Mouse (Mus musculus) lung, embryonic 14.5 days (tissue): ENCODE results near the gene Dus2. TPM values are rescaled to one million over a fixed set of nuclear protein-coding genes. Genes with fewer than 3 reads are reported as not detected.

Experiments used
- ATAC-seq: fragments of 200-750 bp; cut with Nextera tagmentation; 2 replicates; pipeline ENCODE4 v1.8.0; 2017; ENCODE audit warnings: mild to moderate bottlenecking, moderate TSS enrichment, moderate library complexity; ENCODE audit not compliant: insufficient read depth
- DNase-seq: peaks from one replicate; pipeline ENCODE4 v3.0.0-alpha.2; 2015
- H3K27ac ChIP-seq: fragments of 300-500 bp; sonication (generic); 2 replicates; pipeline ENCODE4 v1.5.1; 2014; ENCODE audit warnings: low read depth, mild to moderate bottlenecking, moderate library complexity
- H3K27me3 ChIP-seq: fragments of 300-500 bp; sonication (generic); 2 replicates; pipeline ENCODE4 v1.6.1; 2014; ENCODE audit warnings: low read length, control low read depth; ENCODE audit not compliant: insufficient read depth
- H3K36me3 ChIP-seq: fragments of 300-500 bp; sonication (generic); 2 replicates; pipeline ENCODE4 v1.6.1; 2014; ENCODE audit warnings: control low read depth; ENCODE audit not compliant: insufficient read depth
- H3K4me1 ChIP-seq: fragments of 300-500 bp; sonication (generic); 2 replicates; pipeline ENCODE4 v1.6.1; 2014; ENCODE audit warnings: antibody characterized with exemption, control low read depth; ENCODE audit not compliant: insufficient read depth
- H3K4me2 ChIP-seq: fragments of 300-500 bp; sonication (generic); 2 replicates; pipeline ENCODE4 v1.6.1; 2014; ENCODE audit warnings: mild to moderate bottlenecking
- H3K4me3 ChIP-seq: fragments of 300-500 bp; sonication (generic); 2 replicates; pipeline ENCODE4 v1.5.1; 2014; ENCODE audit warnings: low read depth, low read length
- H3K9ac ChIP-seq: fragments of 300-500 bp; sonication (generic); 2 replicates; pipeline ENCODE4 v1.6.1; 2014
- H3K9me3 ChIP-seq: fragments of 300-500 bp; sonication (generic); 2 replicates; pipeline ENCODE4 v1.6.1; 2016; ENCODE audit warnings: low read depth, low read length, control low read depth
- CTCF ChIP-seq: IDR thresholded peaks from 2 replicates; pipeline ENCODE4 v1.5.1; 2016; ENCODE audit warnings: antibody characterized with exemption, low read depth
- WGBS: fragments of 180-500 bp; shearing (Covaris S2); extraction: QIAGEN DNeasy Blood & Tissue Kit; methylation state at CpG from one replicate; pipeline ENCODE4 v1.1.7; 2014; 5-methylcytosine and 5-hydroxymethylcytosine counted together
- microRNA-seq: library from miRNA; unstranded; fragments of <30 nt; microRNA quantifications from one replicate; pipeline ENCODE4, GENCODE M21; 2016; ENCODE audit warnings: borderline number of aligned reads
- polyA plus RNA-seq: library from polyadenylated mRNA; unstranded; fragments of >200 nt; fragmentation: Nextera tagmentation; extraction: Ambion mirVana; gene quantifications from 2 replicates; pipeline ENCODE4 v1.2.1, GENCODE M21; 2014

Dus2 gene
- polyA plus RNA-seq, 1 experiment from 2014 or later: 20.3 TPM

GRCm38 (mm10) chr8:106077452-106078067, 86.4 kb downstream of the Dus2 start:
- H3K4me1 ChIP-seq: no peaks in the 10 kb centered on the region
- H3K36me3 ChIP-seq: peaks cover 11% of the 10 kb centered on the region
- WGBS: 96% methylated on average over 1 of the region's 1 CpGs
- no peak for DNase-seq
- peak; percentile 23; the same call in 1 of the 2 replicates for TF ChIP-seq CTCF
- H3K27ac ChIP-seq: no peak overlapping the region
- no peaks in the 10 kb centered on the region for H3K27me3 ChIP-seq
- no peak overlapping the region for H3K9ac ChIP-seq
- no peak overlapping the region for H3K4me3 ChIP-seq
- ATAC-seq: no peak
- no peak overlapping the region for H3K4me2 ChIP-seq
- H3K9me3 ChIP-seq: no peaks in the 10 kb centered on the region

- WGBS: 84% methylated on average over 4 of the region's 4 CpGs
- peaks cover 50% of the 10 kb centered on the region for H3K36me3 ChIP-seq
Observed at GRCm38 (mm10) chr8:106102321-106102720, 111.2 kb downstream of the Dus2 start.

More at GRCm38 (mm10) chr8:106102321-106102720, 111.2 kb downstream of the Dus2 start:
- Histone ChIP-seq H3K9ac (no peak overlapping the region), H3K4me1 (no peaks in the 10 kb centered on the region), H3K4me2 (no peak overlapping the region), H3K4me3 (no peak overlapping the region), H3K27me3 (no peaks in the 10 kb centered on the region), H3K27ac (no peak overlapping the region), H3K9me3 (no peaks in the 10 kb centered on the region)
- no peak for TF ChIP-seq CTCF
- no peak for ATAC-seq
- DNase-seq: no peak

Small RNA genes lying within 50 kb of the gene (microRNA-seq; reads per million reads assigned to microRNA genes)
- gene Mir7074: not detected

Other genes with a start within 250 kb of the Dus2 start
- 21.2 and 22.6 TPM in 2 replicates for gene Gfod2, start 232.7 kb upstream of the Dus2 start, polyA plus RNA-seq
- gene Ranbp10, start 164.0 kb upstream of the Dus2 start, polyA plus RNA-seq: 12.2 and 13.8 TPM in 2 replicates
- gene Tsnaxip1, start 163.6 kb upstream of the Dus2 start, polyA plus RNA-seq: 0.09 and 0.11 TPM in 2 replicates
- gene Cenpt, start 138.1 kb upstream of the Dus2 start, polyA plus RNA-seq: 41.4 and 46.2 TPM in 2 replicates
- gene Thap11, start 136.2 kb upstream of the Dus2 start, polyA plus RNA-seq: 62.7 and 70.7 TPM in 2 replicates
- 317 and 347 TPM in 2 replicates for gene Nutf2, start 130.8 kb upstream of the Dus2 start, polyA plus RNA-seq
- 48.2 and 55.4 TPM in 2 replicates for gene Edc4, start 110.5 kb upstream of the Dus2 start, polyA plus RNA-seq
- gene Nrn1l, start 97.8 kb upstream of the Dus2 start, polyA plus RNA-seq: 0.97 TPM in 1 of 2 replicates, not detected in the other
- gene Pskh1, start 90.9 kb upstream of the Dus2 start, polyA plus RNA-seq: 32.0 and 33.7 TPM in 2 replicates
- 0.41 and 0.68 TPM in 2 replicates for gene Ctrl, start 57.5 kb upstream of the Dus2 start, polyA plus RNA-seq
- gene Psmb10, start 52.9 kb upstream of the Dus2 start, polyA plus RNA-seq: 33.6 and 34.0 TPM in 2 replicates
- gene Lcat, start 48.0 kb upstream of the Dus2 start, polyA plus RNA-seq: 1.2 and 2.1 TPM in 2 replicates
- 32.9 and 35.8 TPM in 2 replicates for gene Slc12a4, start 25.2 kb upstream of the Dus2 start, polyA plus RNA-seq
- gene Dpep3, start 11.9 kb upstream of the Dus2 start, polyA plus RNA-seq: not detected in 2 replicates
- not detected in 2 replicates for gene Dpep2nb, start 14.6 kb downstream of the Dus2 start, polyA plus RNA-seq
- 19.1 and 19.5 TPM in 2 replicates for gene Ddx28, start 20.5 kb downstream of the Dus2 start, polyA plus RNA-seq
- 7.1 and 7.6 TPM in 2 replicates for gene Nfatc3, start 67.5 kb downstream of the Dus2 start, polyA plus RNA-seq
- 29.6 and 31.1 TPM in 2 replicates for gene Esrp2, start 145.6 kb downstream of the Dus2 start, polyA plus RNA-seq
- 3.5 and 3.8 TPM in 2 replicates for gene Pla2g15, start 159.1 kb downstream of the Dus2 start, polyA plus RNA-seq
- 80.6 and 85.0 TPM in 2 replicates for gene Slc7a6, start 177.5 kb downstream of the Dus2 start, polyA plus RNA-seq
- 36.7 and 38.6 TPM in 2 replicates for gene Slc7a6os, start 219.6 kb downstream of the Dus2 start, polyA plus RNA-seq
- gene Prmt7, start 219.6 kb downstream of the Dus2 start, polyA plus RNA-seq: 48.7 and 53.9 TPM in 2 replicates